Mouse (Mus musculus) kidney, postnatal 14 days (tissue): ENCODE results near the gene Adgrf4.

Source experiments
- DNase-seq: peaks from one replicate; pipeline ENCODE4 v3.0.0; 2022; ENCODE audit warnings: mixed read lengths

Adgrf4 gene

GRCm38 (mm10) chr17:42692136-42692535 lies at the start of gene Adgrf4:
Adgrf4 (minus strand) TSS chr17:42692284.
- no peak for DNase-seq

- peak; percentile 59 for DNase-seq
These were observed 49.7 kb upstream of the Adgrf4 start, which contains the start of gene Adgrf2 for GRCm38 (mm10) chr17:42741801-42742217. Adgrf2 (minus strand) TSS chr17:42742179.

GRCm38 (mm10) chr17:42738794-42739193 lies 46.7 kb upstream of the Adgrf4 start:
- no peak for DNase-seq

GRCm38 (mm10) chr17:42717161-42717560 lies 25.1 kb upstream of the Adgrf4 start:
- DNase-seq: no peak

GRCm38 (mm10) chr17:42714991-42715390 lies 22.9 kb upstream of the Adgrf4 start:
- no peak for DNase-seq

GRCm38 (mm10) chr17:42710717-42711116 lies 18.6 kb upstream of the Adgrf4 start:
- DNase-seq: no peak

- no peak for DNase-seq
These were observed 13.5 kb upstream of the Adgrf4 start for GRCm38 (mm10) chr17:42705611-42706010.

GRCm38 (mm10) chr17:42702198-42702597 lies 10.1 kb upstream of the Adgrf4 start:
- no peak for DNase-seq

GRCm38 (mm10) chr17:42694730-42695129 lies 2.6 kb upstream of the Adgrf4 start:
- peak; percentile 5 for DNase-seq

GRCm38 (mm10) chr17:42690531-42690930 lies 1.6 kb downstream of the Adgrf4 start:
- DNase-seq: no peak

GRCm38 (mm10) chr17:42658634-42659422 lies 33.3 kb downstream of the Adgrf4 start:
- peak; percentile 40 for DNase-seq

GRCm38 (mm10) chr17:42643416-42643815 lies 48.7 kb downstream of the Adgrf4 start:
- DNase-seq: no peak

GRCm38 (mm10) chr17:42630206-42630605 lies 61.9 kb downstream of the Adgrf4 start:
- no peak for DNase-seq

- DNase-seq: peak; percentile 67
These were observed 78.9 kb downstream of the Adgrf4 start for GRCm38 (mm10) chr17:42613043-42613737.

- no peak for DNase-seq
These were observed 80.8 kb downstream of the Adgrf4 start, which contains the start of gene Opn5 for GRCm38 (mm10) chr17:42611295-42611694. Opn5 (minus strand) TSS chr17:42611395.

GRCm38 (mm10) chr17:42608270-42608669 lies 83.8 kb downstream of the Adgrf4 start:
- no peak for DNase-seq
